Mouse (Mus musculus): ENCODE data around the gene Map3k3.

Gene Map3k3

GRCm38 (mm10) chr11:106159216-106159920 is 75.0 kb downstream of the Map3k3 start:
- DNase-seq (ENCODE audit: low read depth) = no peak

- no peak for DNase-seq (ENCODE audit: low read depth)
Observed at GRCm38 (mm10) chr11:106159921-106160840, 75.8 kb downstream of the Map3k3 start.

- no peak for DNase-seq (ENCODE audit: low read depth)
Observed at GRCm38 (mm10) chr11:106160841-106161721, 76.7 kb downstream of the Map3k3 start, which contains the start of the genes Gm10840 and Limd2. Gm10840 (plus strand) TSS chr11:106160850. Limd2 (minus strand) TSS chr11:106160860.

GRCm38 (mm10) chr11:106162237-106162636 is 77.8 kb downstream of the Map3k3 start:
- DNase-seq (ENCODE audit: low read depth) = no peak

- DNase-seq (ENCODE audit: low read depth) = no peak
Observed at GRCm38 (mm10) chr11:106163546-106163945, 79.1 kb downstream of the Map3k3 start.

GRCm38 (mm10) chr11:106164601-106165180 is 80.3 kb downstream of the Map3k3 start:
- DNase-seq (ENCODE audit: low read depth) = no peak

GRCm38 (mm10) chr11:106167435-106167834 is 83.0 kb downstream of the Map3k3 start:
- DNase-seq (ENCODE audit: low read depth) = no peak

GRCm38 (mm10) chr11:106170807-106171206 is 86.4 kb downstream of the Map3k3 start:
- no peak for DNase-seq (ENCODE audit: low read depth)

GRCm38 (mm10) chr11:106173228-106173627 is 88.8 kb downstream of the Map3k3 start:
- DNase-seq (ENCODE audit: low read depth) = no peak

GRCm38 (mm10) chr11:106174372-106174771 is 90.0 kb downstream of the Map3k3 start:
- no peak for DNase-seq (ENCODE audit: low read depth)

- DNase-seq (ENCODE audit: low read depth) = no peak
Observed at GRCm38 (mm10) chr11:106175081-106175480, 90.7 kb downstream of the Map3k3 start.

- no peak for DNase-seq (ENCODE audit: low read depth)
Observed at GRCm38 (mm10) chr11:106176372-106176771, 92.0 kb downstream of the Map3k3 start.

- no peak for DNase-seq (ENCODE audit: low read depth)
Observed at GRCm38 (mm10) chr11:106178036-106178782, 93.8 kb downstream of the Map3k3 start.

GRCm38 (mm10) chr11:106179711-106180448 is 95.5 kb downstream of the Map3k3 start:
- no peak for DNase-seq (ENCODE audit: low read depth)

GRCm38 (mm10) chr11:106180449-106180801 is 96.0 kb downstream of the Map3k3 start:
- DNase-seq (ENCODE audit: low read depth) = no peak

- no peak for DNase-seq (ENCODE audit: low read depth)
Observed at GRCm38 (mm10) chr11:106187326-106187725, 102.9 kb downstream of the Map3k3 start.

- DNase-seq (ENCODE audit: low read depth) = no peak
Observed at GRCm38 (mm10) chr11:106191716-106192115, 107.3 kb downstream of the Map3k3 start.

GRCm38 (mm10) chr11:106192241-106192640 is 107.8 kb downstream of the Map3k3 start:
- no peak for DNase-seq (ENCODE audit: low read depth)

GRCm38 (mm10) chr11:106192657-106193370 is 108.4 kb downstream of the Map3k3 start:
- no peak for DNase-seq (ENCODE audit: low read depth)
